Mouse (Mus musculus): ENCODE data around the gene Tpbpb. TPM values are rescaled to one million over a fixed set of nuclear protein-coding genes. Genes with fewer than 3 reads are reported as not detected.
"Not testable (repeated sequence)": the region's sequence is repeated elsewhere in the genome, so short reads cannot be mapped to it uniquely, and the experiment has no call there.

The Tpbpb gene
- not detected in 2 replicates for polyA plus RNA-seq (2015; fragmentation: Nextera tagmentation; extraction: Ambion mirVana)

- not testable (repeated sequence) for H3K9me3 ChIP-seq (ENCODE audit: control insufficient read depth)
Observed at GRCm38 (mm10) chr13:60904780-60905179, at the start of gene Tpbpb. Tpbpb (minus strand) TSS chr13:60904880.

GRCm38 (mm10) chr13:60941884-60942283 is 37.2 kb upstream of the Tpbpb start, which contains the start of gene Tpbpa:
Tpbpa (minus strand) TSS chr13:60941984.
- not testable (repeated sequence) for H3K4me2 ChIP-seq (replicated peaks; ENCODE audit: low read depth); H3K9me3 ChIP-seq (ENCODE audit: control insufficient read depth); H3K4me3 ChIP-seq (ENCODE audit: low read depth, low read length); H3K27me3 ChIP-seq (replicated peaks; ENCODE audit: control insufficient read depth, insufficient read depth, low read length); ATAC-seq; H3K36me3 ChIP-seq (ENCODE audit: control insufficient read depth, insufficient read depth); H3K9ac ChIP-seq (ENCODE audit: low read depth, low read length); H3K27ac ChIP-seq (ENCODE audit: low read depth, low read length); H3K4me1 ChIP-seq (replicated peaks; ENCODE audit: control insufficient read depth, insufficient read depth, low read length)
- 75% methylated on average over 3 of the region's 3 CpGs for WGBS

More at GRCm38 (mm10) chr13:60904780-60905179, at the start of gene Tpbpb:
- ATAC-seq; H3K4me1 ChIP-seq (replicated peaks; ENCODE audit: control insufficient read depth, insufficient read depth, low read length); H3K36me3 ChIP-seq (ENCODE audit: control insufficient read depth, insufficient read depth); H3K4me2 ChIP-seq (replicated peaks; ENCODE audit: low read depth); H3K4me3 ChIP-seq (ENCODE audit: low read depth, low read length); H3K9ac ChIP-seq (ENCODE audit: low read depth, low read length); H3K27me3 ChIP-seq (replicated peaks; ENCODE audit: control insufficient read depth, insufficient read depth, low read length); H3K27ac ChIP-seq (ENCODE audit: low read depth, low read length): not testable (repeated sequence)
- 88% methylated on average over 2 of the region's 2 CpGs for WGBS

GRCm38 (mm10) chr13:60936500-60936901 is 31.8 kb upstream of the Tpbpb start, which contains the start of the genes Gm49391 and Ctla2a:
Gm49391 (minus strand) TSS chr13:60936571.
Ctla2a (minus strand) TSS chr13:60936625.
- Histone ChIP-seq H3K9ac (ENCODE audit: low read depth, low read length) (no peak within 1 kb of the TSS), H3K27me3 (replicated peaks; ENCODE audit: control insufficient read depth, insufficient read depth, low read length) (no peaks in the 10 kb centered on the region), H3K4me1 (replicated peaks; ENCODE audit: control insufficient read depth, insufficient read depth, low read length) (no peaks in the 10 kb centered on the region), H3K4me2 (replicated peaks; ENCODE audit: low read depth) (no peak within 1 kb of the TSS), H3K27ac (ENCODE audit: low read depth, low read length) (no peak within 1 kb of the TSS), H3K9me3 (ENCODE audit: control insufficient read depth) (no peaks in the 10 kb centered on the region), H3K36me3 (ENCODE audit: control insufficient read depth, insufficient read depth) (no peaks in the 10 kb centered on the region), H3K4me3 (ENCODE audit: low read depth, low read length) (no peak within 1 kb of the TSS)
- no peak for ATAC-seq
- WGBS, result 46% methylated on average over 5 of the region's 5 CpGs
- no peak for TF ChIP-seq CTCF (IDR thresholded peaks at IDR 0.05; ENCODE audit: low read depth)

GRCm38 (mm10) chr13:60935490-60935889 is 30.8 kb upstream of the Tpbpb start, which contains the start of gene Gm49393:
Gm49393 (minus strand) TSS chr13:60935590.
- H3K4me3 ChIP-seq (ENCODE audit: low read depth, low read length); H3K9ac ChIP-seq (ENCODE audit: low read depth, low read length); H3K27ac ChIP-seq (ENCODE audit: low read depth, low read length); H3K4me2 ChIP-seq (replicated peaks; ENCODE audit: low read depth); H3K36me3 ChIP-seq (ENCODE audit: control insufficient read depth, insufficient read depth); ATAC-seq; H3K9me3 ChIP-seq (ENCODE audit: control insufficient read depth); H3K27me3 ChIP-seq (replicated peaks; ENCODE audit: control insufficient read depth, insufficient read depth, low read length); H3K4me1 ChIP-seq (replicated peaks; ENCODE audit: control insufficient read depth, insufficient read depth, low read length): not testable (repeated sequence)
- WGBS, result 74% methylated on average over 2 of the region's 2 CpGs

- no peak within 1 kb of the TSS for H3K4me3 ChIP-seq (ENCODE audit: low read depth, low read length)
- ATAC-seq, result no peak
- H3K4me2 ChIP-seq (replicated peaks; ENCODE audit: low read depth), result no peak within 1 kb of the TSS
- no peak within 1 kb of the TSS for H3K27ac ChIP-seq (ENCODE audit: low read depth, low read length)
- TF ChIP-seq CTCF (IDR thresholded peaks at IDR 0.05; ENCODE audit: low read depth), result no peak
- no peaks in the 10 kb centered on the region for H3K4me1 ChIP-seq (replicated peaks; ENCODE audit: control insufficient read depth, insufficient read depth, low read length)
- 62% methylated on average over 3 of the region's 3 CpGs for whole genome bisulfite sequencing
- no peaks in the 10 kb centered on the region for H3K27me3 ChIP-seq (replicated peaks; ENCODE audit: control insufficient read depth, insufficient read depth, low read length)
- no peaks in the 10 kb centered on the region for H3K36me3 ChIP-seq (ENCODE audit: control insufficient read depth, insufficient read depth)
- H3K9me3 ChIP-seq (ENCODE audit: control insufficient read depth), result no peaks in the 10 kb centered on the region
- H3K9ac ChIP-seq (ENCODE audit: low read depth, low read length), result no peak within 1 kb of the TSS
Observed at GRCm38 (mm10) chr13:60897328-60897727, 7.4 kb downstream of the Tpbpb start, which contains the start of gene Ctla2b. Ctla2b (minus strand) TSS chr13:60897447.

GRCm38 (mm10) chr13:60896794-60897193 is 7.9 kb downstream of the Tpbpb start, which contains the start of gene Gm49392:
Gm49392 (minus strand) TSS chr13:60896894.
- not testable (repeated sequence) for H3K9me3 ChIP-seq (ENCODE audit: control insufficient read depth); H3K4me2 ChIP-seq (replicated peaks; ENCODE audit: low read depth); H3K9ac ChIP-seq (ENCODE audit: low read depth, low read length); H3K4me1 ChIP-seq (replicated peaks; ENCODE audit: control insufficient read depth, insufficient read depth, low read length); H3K4me3 ChIP-seq (ENCODE audit: low read depth, low read length); H3K36me3 ChIP-seq (ENCODE audit: control insufficient read depth, insufficient read depth); ATAC-seq; H3K27ac ChIP-seq (ENCODE audit: low read depth, low read length); H3K27me3 ChIP-seq (replicated peaks; ENCODE audit: control insufficient read depth, insufficient read depth, low read length)
- WGBS, result 87% methylated on average over 8 of the region's 8 CpGs
